Mouse (Mus musculus): ENCODE results near the gene Tuba4a. TPM values are rescaled to one million over a fixed set of nuclear protein-coding genes. Genes with fewer than 3 reads are reported as not detected.
"Not testable (repeated sequence)": the region's sequence is repeated elsewhere in the genome, so short reads cannot be mapped to it uniquely, and the experiment has no call there.

Tuba4a gene
- polyA plus RNA-seq, 1 experiment, result 132 TPM

- H3K4me1 ChIP-seq (ENCODE audit: control insufficient read depth, insufficient read depth, insufficient read length), result peaks cover 13% of the 10 kb centered on the region
- TF ChIP-seq POLR2A (IDR thresholded peaks at IDR 0.05; ENCODE audit: low read depth, low read length), result no peak
- peak; percentile 71; the same call in 1 of the 2 replicates for TF ChIP-seq CTCF (IDR thresholded peaks at IDR 0.05; ENCODE audit: extremely low read depth, insufficient read depth, insufficient read length, insufficient replicate concordance)
- H3K36me3 ChIP-seq (ENCODE audit: control insufficient read depth, insufficient read depth, low read length), result no peaks in the 10 kb centered on the region
- H3K4me3 ChIP-seq (ENCODE audit: extremely low read depth, insufficient read depth, insufficient read length), result no peak overlapping the region
- peak; percentile 65 to 81 for DNase-seq (ENCODE audit: low read depth in 1 of 2, low spot score in 2 of 2)
- H3K27me3 ChIP-seq (ENCODE audit: control insufficient read depth, insufficient read depth, low read length), result no peaks in the 10 kb centered on the region
- WGBS, result under 1% methylated on average over 8 of the region's 8 CpGs
- H3K27ac ChIP-seq (ENCODE audit: insufficient read depth, low read length), result peak overlapping the region; percentile 44; the same call in 1 of the 2 replicates
Observed at GRCm38 (mm10) chr1:75234606-75235005, 14.9 kb upstream of the Tuba4a start.

- WGBS, result 83% methylated on average over 4 of the region's 4 CpGs
- peaks cover 13% of the 10 kb centered on the region for H3K4me1 ChIP-seq (ENCODE audit: control insufficient read depth, insufficient read depth, insufficient read length)
- not testable (repeated sequence) for DNase-seq (ENCODE audit: low read depth in 1 of 2, low spot score in 2 of 2); H3K27me3 ChIP-seq (ENCODE audit: control insufficient read depth, insufficient read depth, low read length); H3K4me3 ChIP-seq (ENCODE audit: extremely low read depth, insufficient read depth, insufficient read length); H3K27ac ChIP-seq (ENCODE audit: insufficient read depth, low read length); H3K36me3 ChIP-seq (ENCODE audit: control insufficient read depth, insufficient read depth, low read length)
Observed at GRCm38 (mm10) chr1:75232489-75232888, 12.8 kb upstream of the Tuba4a start.

DNA sequence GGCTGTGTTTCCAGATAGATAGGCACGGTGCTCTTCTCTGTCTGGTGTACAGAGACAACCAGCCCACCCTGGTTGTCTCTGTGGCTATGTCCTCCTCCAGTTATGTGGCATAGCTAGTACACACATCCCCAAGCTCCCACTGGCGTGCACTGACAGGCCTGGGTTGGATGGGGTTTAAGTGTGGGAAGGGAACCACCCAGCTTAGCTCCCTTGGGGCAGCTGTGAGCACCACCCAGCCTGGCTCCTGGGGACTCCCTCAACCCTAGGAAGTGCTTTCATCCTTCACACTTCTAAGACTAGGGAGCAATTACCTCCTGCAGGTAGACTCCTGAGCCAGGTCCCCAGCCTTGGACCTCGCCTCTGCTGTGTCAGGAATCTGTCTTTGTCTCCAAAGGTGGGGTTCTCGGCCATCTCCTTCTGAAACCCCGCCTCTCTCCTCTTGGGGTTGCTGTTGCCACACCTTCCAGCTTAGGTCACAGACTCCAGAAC is 12.0 kb upstream of the Tuba4a start, which contains the start of gene A630095N17Rik:
A630095N17Rik (minus strand) TSS at position 439 of the 489 bp plus-strand sequence.
- no peak within 1 kb of the TSS for H3K27ac ChIP-seq (ENCODE audit: insufficient read depth, low read length)
- no peak for TF ChIP-seq POLR2A (IDR thresholded peaks at IDR 0.05; ENCODE audit: low read depth, low read length)
- TF ChIP-seq CTCF (IDR thresholded peaks at IDR 0.05; ENCODE audit: extremely low read depth, insufficient read depth, insufficient read length, insufficient replicate concordance), result no peak
- no peaks in the 10 kb centered on the region for H3K36me3 ChIP-seq (ENCODE audit: control insufficient read depth, insufficient read depth, low read length)
- peaks cover 9% of the 10 kb centered on the region for H3K4me1 ChIP-seq (ENCODE audit: control insufficient read depth, insufficient read depth, insufficient read length)
- WGBS, result 72% methylated on average over 5 of the region's 5 CpGs
- H3K4me3 ChIP-seq (ENCODE audit: extremely low read depth, insufficient read depth, insufficient read length), result no peak within 1 kb of the TSS
- H3K27me3 ChIP-seq (ENCODE audit: control insufficient read depth, insufficient read depth, low read length), result no peaks in the 10 kb centered on the region
- DNase-seq (ENCODE audit: low read depth in 1 of 2, low spot score in 2 of 2), result no peak

GRCm38 (mm10) chr1:75231224-75231623 is 11.6 kb upstream of the Tuba4a start:
- Histone ChIP-seq H3K27ac (ENCODE audit: insufficient read depth, low read length) (no peak overlapping the region), H3K4me3 (ENCODE audit: extremely low read depth, insufficient read depth, insufficient read length) (no peak overlapping the region), H3K27me3 (ENCODE audit: control insufficient read depth, insufficient read depth, low read length) (no peaks in the 10 kb centered on the region), H3K4me1 (ENCODE audit: control insufficient read depth, insufficient read depth, insufficient read length) (peaks cover 7% of the 10 kb centered on the region), H3K36me3 (ENCODE audit: control insufficient read depth, insufficient read depth, low read length) (no peaks in the 10 kb centered on the region)
- TF ChIP-seq POLR2A (IDR thresholded peaks at IDR 0.05; ENCODE audit: low read depth, low read length), result no peak
- TF ChIP-seq CTCF (IDR thresholded peaks at IDR 0.05; ENCODE audit: extremely low read depth, insufficient read depth, insufficient read length, insufficient replicate concordance), result no peak
- DNase-seq (ENCODE audit: low read depth in 1 of 2, low spot score in 2 of 2), result no peak
- WGBS, result 81% methylated on average over 4 of the region's 4 CpGs

GRCm38 (mm10) chr1:75230335-75230994 is 10.8 kb upstream of the Tuba4a start:
- Histone ChIP-seq H3K27ac (ENCODE audit: insufficient read depth, low read length) (no peak overlapping the region), H3K36me3 (ENCODE audit: control insufficient read depth, insufficient read depth, low read length) (no peaks in the 10 kb centered on the region), H3K27me3 (ENCODE audit: control insufficient read depth, insufficient read depth, low read length) (no peaks in the 10 kb centered on the region), H3K4me1 (ENCODE audit: control insufficient read depth, insufficient read depth, insufficient read length) (peaks cover 4% of the 10 kb centered on the region), H3K4me3 (ENCODE audit: extremely low read depth, insufficient read depth, insufficient read length) (no peak overlapping the region)
- TF ChIP-seq POLR2A (IDR thresholded peaks at IDR 0.05; ENCODE audit: low read depth, low read length), result no peak
- DNase-seq (ENCODE audit: low read depth in 1 of 2, low spot score in 2 of 2), result no peak
- WGBS, result 64% methylated on average over 7 of the region's 7 CpGs

- Histone ChIP-seq H3K27ac (ENCODE audit: insufficient read depth, low read length) (no peak overlapping the region), H3K4me1 (ENCODE audit: control insufficient read depth, insufficient read depth, insufficient read length) (no peaks in the 10 kb centered on the region), H3K27me3 (ENCODE audit: control insufficient read depth, insufficient read depth, low read length) (no peaks in the 10 kb centered on the region), H3K36me3 (ENCODE audit: control insufficient read depth, insufficient read depth, low read length) (no peaks in the 10 kb centered on the region), H3K4me3 (ENCODE audit: extremely low read depth, insufficient read depth, insufficient read length) (no peak overlapping the region)
- DNase-seq (ENCODE audit: low read depth in 1 of 2, low spot score in 2 of 2), result no peak
- TF ChIP-seq POLR2A (IDR thresholded peaks at IDR 0.05; ENCODE audit: low read depth, low read length) (no peak), CTCF (IDR thresholded peaks at IDR 0.05; ENCODE audit: extremely low read depth, insufficient read depth, insufficient read length, insufficient replicate concordance) (no peak)
- WGBS, result 45% methylated on average over 4 of the region's 4 CpGs
Observed at GRCm38 (mm10) chr1:75229158-75229557, 9.5 kb upstream of the Tuba4a start.

DNA sequence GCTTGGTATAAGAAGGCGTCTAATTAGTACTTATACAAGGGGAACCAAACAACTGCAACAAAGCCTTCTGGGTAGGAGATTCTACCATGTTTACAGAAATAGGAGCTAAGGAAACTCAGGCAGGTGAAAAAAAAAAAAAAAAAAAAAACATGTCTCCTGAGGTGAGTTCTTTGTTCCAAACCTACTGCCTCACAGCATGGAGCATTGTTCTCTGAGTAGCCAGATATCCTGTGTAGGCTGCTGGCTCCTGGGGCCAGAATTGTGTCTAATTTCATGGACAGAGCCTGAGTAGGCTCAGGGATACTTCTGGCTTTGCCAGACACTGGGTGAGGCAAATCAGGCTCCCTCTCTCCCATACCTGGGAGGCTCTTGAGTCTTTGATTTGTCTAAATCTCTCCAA is 8.0 kb upstream of the Tuba4a start:
- no peak for DNase-seq (ENCODE audit: low read depth in 1 of 2, low spot score in 2 of 2)
- Histone ChIP-seq H3K36me3 (ENCODE audit: control insufficient read depth, insufficient read depth, low read length) (no peaks in the 10 kb centered on the region), H3K27ac (ENCODE audit: insufficient read depth, low read length) (no peak overlapping the region), H3K27me3 (ENCODE audit: control insufficient read depth, insufficient read depth, low read length) (no peaks in the 10 kb centered on the region), H3K4me1 (ENCODE audit: control insufficient read depth, insufficient read depth, insufficient read length) (peaks cover 7% of the 10 kb centered on the region; the same call in 1 of the 2 replicates), H3K4me3 (ENCODE audit: extremely low read depth, insufficient read depth, insufficient read length) (no peak overlapping the region)
- no peak for TF ChIP-seq CTCF (IDR thresholded peaks at IDR 0.05; ENCODE audit: extremely low read depth, insufficient read depth, insufficient read length, insufficient replicate concordance)
- TF ChIP-seq POLR2A (IDR thresholded peaks at IDR 0.05; ENCODE audit: low read depth, low read length), result no peak
- 76% methylated on average over 1 of the region's 1 CpGs for WGBS
